Mouse (Mus musculus) CH12.LX (cell line): ENCODE results near the gene Shtn1.

ENCODE experiments used
- ELF1 ChIP-seq: IDR thresholded peaks from 2 replicates; pipeline ENCODE4 v1.6.1; 2014; ENCODE audit warnings: low read depth, mild to moderate bottlenecking, inconsistent platforms, low read length, improper control_type of control experiment
- EP300 ChIP-seq: IDR thresholded peaks from 2 replicates; pipeline ENCODE4 v1.6.1; 2011; ENCODE audit warnings: low read length, improper control_type of control experiment
- GABPA ChIP-seq: IDR thresholded peaks from 2 replicates; pipeline ENCODE4 v1.6.1; 2012; ENCODE audit warnings: low read depth, low read length, improper control_type of control experiment, inconsistent platforms; ENCODE audit not compliant: insufficient replicate concordance
- TCF12 ChIP-seq: IDR thresholded peaks from 2 replicates; pipeline ENCODE4 v1.6.1; 2014; ENCODE audit warnings: low read depth, mild to moderate bottlenecking, inconsistent platforms, low read length, improper control_type of control experiment

GRCm38 (mm10) chr19:59071979-59072378, 3.9 kb downstream of the Shtn1 start:
- no peak for TF ChIP-seq ELF1
- no peak for TF ChIP-seq EP300
- no peak for TF ChIP-seq TCF12
- no peak for TF ChIP-seq GABPA
